Mouse (Mus musculus): ENCODE data around the gene Llph. TPM values are rescaled to one million over a fixed set of nuclear protein-coding genes. Genes with fewer than 3 reads are reported as not detected.

The Llph gene
- polyA plus RNA-seq, 1 experiment: 54.7 TPM

DNA sequence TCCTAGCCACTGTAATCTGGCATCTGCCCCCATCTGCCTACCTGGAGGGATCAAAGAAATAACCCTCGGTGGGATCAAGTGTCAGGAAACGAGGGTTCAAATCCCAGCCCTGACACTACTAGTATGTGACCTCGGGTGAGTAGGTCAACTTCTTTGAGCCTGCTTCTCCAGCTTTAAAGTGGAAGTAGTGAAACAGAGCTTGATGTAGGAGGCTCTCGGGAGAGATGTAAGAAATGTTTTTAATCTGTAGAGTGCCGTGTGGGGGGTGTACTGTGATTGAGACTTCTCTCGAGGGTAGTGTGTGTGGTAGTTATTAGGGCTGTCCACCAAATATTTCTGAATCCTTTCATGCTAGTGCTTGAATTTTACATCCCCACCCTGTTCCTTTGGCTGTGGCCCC lies 15.6 kb downstream of the Llph start:
- TF ChIP-seq CTCF (IDR thresholded peaks at IDR 0.05; ENCODE audit: low read depth, low read length) (no peak), POLR2A (IDR thresholded peaks at IDR 0.05; ENCODE audit: borderline replicate concordance, low read depth, low read length) (no peak)
- H3K4me3 ChIP-seq (ENCODE audit: insufficient read depth, low read length): no peak overlapping the region
- H3K27ac ChIP-seq (ENCODE audit: insufficient read depth, low read depth, low read length): no peak overlapping the region
- H3K4me1 ChIP-seq (ENCODE audit: control insufficient read depth, insufficient read depth, low read length): peaks cover 6% of the 10 kb centered on the region

- Histone ChIP-seq H3K4me3 (ENCODE audit: insufficient read depth, low read length) (no peak overlapping the region), H3K27ac (ENCODE audit: insufficient read depth, low read depth, low read length) (no peak overlapping the region), H3K4me1 (ENCODE audit: control insufficient read depth, insufficient read depth, low read length) (peaks cover 6% of the 10 kb centered on the region)
- TF ChIP-seq POLR2A (IDR thresholded peaks at IDR 0.05; ENCODE audit: borderline replicate concordance, low read depth, low read length) (no peak), CTCF (IDR thresholded peaks at IDR 0.05; ENCODE audit: low read depth, low read length) (no peak)
These were observed 18.8 kb downstream of the Llph start for GRCm38 (mm10) chr10:120245681-120246080.

GRCm38 (mm10) chr10:120246994-120247750 lies 20.3 kb downstream of the Llph start:
- H3K4me1 ChIP-seq (ENCODE audit: control insufficient read depth, insufficient read depth, low read length): peaks cover 6% of the 10 kb centered on the region
- H3K4me3 ChIP-seq (ENCODE audit: insufficient read depth, low read length): peak overlapping the region; percentile 2; the same call in 1 of the 2 replicates
- TF ChIP-seq POLR2A (IDR thresholded peaks at IDR 0.05; ENCODE audit: borderline replicate concordance, low read depth, low read length) (no peak), CTCF (IDR thresholded peaks at IDR 0.05; ENCODE audit: low read depth, low read length) (no peak)

GRCm38 (mm10) chr10:120250911-120251683 lies 24.2 kb downstream of the Llph start:
- peaks cover 3% of the 10 kb centered on the region for H3K4me1 ChIP-seq (ENCODE audit: control insufficient read depth, insufficient read depth, low read length)
- H3K4me3 ChIP-seq (ENCODE audit: insufficient read depth, low read length): no peak overlapping the region
- TF ChIP-seq POLR2A (IDR thresholded peaks at IDR 0.05; ENCODE audit: borderline replicate concordance, low read depth, low read length) (no peak), CTCF (IDR thresholded peaks at IDR 0.05; ENCODE audit: low read depth, low read length) (no peak)
- H3K27ac ChIP-seq (ENCODE audit: insufficient read depth, low read depth, low read length): no peak overlapping the region

More at GRCm38 (mm10) chr10:120246994-120247750, 20.3 kb downstream of the Llph start:
- no peak overlapping the region for H3K27ac ChIP-seq (ENCODE audit: insufficient read depth, low read depth, low read length)

DNA sequence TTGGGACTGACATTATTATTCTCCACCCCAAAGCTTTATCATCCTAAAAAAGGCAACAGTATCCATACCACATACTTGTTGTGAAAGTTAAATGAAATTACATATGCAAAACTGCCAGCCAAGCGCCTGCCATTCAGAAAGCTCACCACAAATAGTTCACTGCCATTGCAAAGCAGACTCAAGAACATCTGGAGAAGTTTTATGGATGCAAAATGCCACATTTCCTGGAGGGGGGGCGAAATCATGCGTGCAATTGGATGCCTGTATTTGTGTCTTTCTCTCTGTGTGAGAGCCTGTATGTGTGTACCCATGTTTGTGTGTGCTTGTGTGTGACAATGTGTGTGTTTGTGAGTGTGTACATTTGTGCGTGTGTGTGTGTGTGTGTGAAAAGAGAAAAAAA lies 24.9 kb downstream of the Llph start:
- no peak overlapping the region for H3K27ac ChIP-seq (ENCODE audit: insufficient read depth, low read depth, low read length)
- TF ChIP-seq CTCF (IDR thresholded peaks at IDR 0.05; ENCODE audit: low read depth, low read length): no peak
- TF ChIP-seq POLR2A (IDR thresholded peaks at IDR 0.05; ENCODE audit: borderline replicate concordance, low read depth, low read length): no peak
- H3K4me1 ChIP-seq (ENCODE audit: control insufficient read depth, insufficient read depth, low read length): peaks cover 3% of the 10 kb centered on the region
- no peak overlapping the region for H3K4me3 ChIP-seq (ENCODE audit: insufficient read depth, low read length)

- H3K27ac ChIP-seq (ENCODE audit: insufficient read depth, low read depth, low read length): no peak overlapping the region
- H3K4me3 ChIP-seq (ENCODE audit: insufficient read depth, low read length): no peak overlapping the region
These were observed 25.9 kb downstream of the Llph start for GRCm38 (mm10) chr10:120252800-120253199.

DNA sequence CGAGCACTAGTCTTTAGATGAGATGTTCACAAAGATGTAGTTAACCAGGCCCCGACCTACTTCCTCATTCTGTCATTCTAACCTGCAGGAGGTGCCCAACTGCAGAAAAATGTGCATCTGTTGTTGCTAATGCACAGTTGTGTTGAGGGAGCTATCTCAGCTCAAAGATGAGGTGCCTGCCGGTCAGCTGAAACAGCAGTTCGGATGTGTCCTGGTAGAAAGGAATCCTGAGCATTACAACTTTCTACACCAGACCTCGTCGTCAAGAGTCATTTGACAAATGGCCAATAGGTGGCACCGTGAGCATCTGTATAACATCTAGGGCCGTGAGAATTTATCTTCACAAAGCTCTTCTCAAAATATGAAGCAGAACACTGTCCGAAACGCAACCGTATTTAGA lies 30.4 kb downstream of the Llph start:
- TF ChIP-seq CTCF (IDR thresholded peaks at IDR 0.05; ENCODE audit: low read depth, low read length): peak; percentile 97
- no peak for TF ChIP-seq POLR2A (IDR thresholded peaks at IDR 0.05; ENCODE audit: borderline replicate concordance, low read depth, low read length)
- H3K4me1 ChIP-seq (ENCODE audit: control insufficient read depth, insufficient read depth, low read length): no peaks in the 10 kb centered on the region
- no peak overlapping the region for H3K4me3 ChIP-seq (ENCODE audit: insufficient read depth, low read length)
- H3K27ac ChIP-seq (ENCODE audit: insufficient read depth, low read depth, low read length): no peak overlapping the region

More at GRCm38 (mm10) chr10:120252800-120253199, 25.9 kb downstream of the Llph start:
- TF ChIP-seq CTCF (IDR thresholded peaks at IDR 0.05; ENCODE audit: low read depth, low read length) (no peak), POLR2A (IDR thresholded peaks at IDR 0.05; ENCODE audit: borderline replicate concordance, low read depth, low read length) (no peak)
- no peaks in the 10 kb centered on the region for H3K4me1 ChIP-seq (ENCODE audit: control insufficient read depth, insufficient read depth, low read length)

DNA sequence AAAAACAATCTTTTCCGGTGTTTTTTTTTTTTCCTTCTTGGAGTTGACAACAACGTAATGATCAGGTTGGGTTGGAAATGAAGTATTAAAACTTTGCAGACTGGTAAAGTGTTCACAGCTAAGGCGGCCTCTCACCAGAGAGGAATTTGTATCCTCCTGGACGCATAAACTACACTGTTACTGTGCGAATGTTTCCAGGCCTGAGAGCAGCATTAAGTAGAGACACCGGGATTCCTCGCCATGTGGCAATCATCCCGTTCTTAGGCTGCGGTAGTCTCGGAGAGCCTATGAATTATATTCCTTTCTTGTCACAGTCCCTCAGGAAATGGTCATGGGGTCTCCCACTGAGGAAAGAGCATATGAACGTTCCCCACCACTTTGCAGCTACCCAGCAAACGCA lies 40.9 kb downstream of the Llph start:
- H3K4me1 ChIP-seq (ENCODE audit: control insufficient read depth, insufficient read depth, low read length): no peaks in the 10 kb centered on the region
- TF ChIP-seq POLR2A (IDR thresholded peaks at IDR 0.05; ENCODE audit: borderline replicate concordance, low read depth, low read length) (no peak), CTCF (IDR thresholded peaks at IDR 0.05; ENCODE audit: low read depth, low read length) (no peak)
- H3K4me3 ChIP-seq (ENCODE audit: insufficient read depth, low read length): no peak overlapping the region
- no peak overlapping the region for H3K27ac ChIP-seq (ENCODE audit: insufficient read depth, low read depth, low read length)

DNA sequence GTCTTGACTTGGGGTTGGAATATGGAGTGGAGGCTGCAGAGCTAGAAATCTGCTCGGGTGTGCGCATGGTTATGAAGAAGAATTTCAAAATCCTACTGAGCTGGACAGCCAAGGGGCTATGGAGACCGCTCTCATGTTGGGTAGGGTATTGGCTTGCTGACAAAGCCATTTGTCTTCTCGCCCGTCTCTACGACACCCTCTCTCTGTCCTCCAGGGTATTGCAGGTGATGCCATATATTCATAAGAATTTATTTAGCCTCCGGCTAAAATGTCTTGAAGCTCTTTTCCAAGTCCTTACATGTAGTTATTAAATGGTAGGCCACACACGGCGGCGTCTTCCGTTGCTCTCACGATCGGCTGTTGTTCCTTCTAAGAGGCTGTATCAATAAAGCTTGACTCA lies 43.1 kb downstream of the Llph start:
- Histone ChIP-seq H3K27ac (ENCODE audit: insufficient read depth, low read depth, low read length) (no peak overlapping the region), H3K4me1 (ENCODE audit: control insufficient read depth, insufficient read depth, low read length) (no peaks in the 10 kb centered on the region), H3K4me3 (ENCODE audit: insufficient read depth, low read length) (no peak overlapping the region)
- TF ChIP-seq CTCF (IDR thresholded peaks at IDR 0.05; ENCODE audit: low read depth, low read length): no peak
- no peak for TF ChIP-seq POLR2A (IDR thresholded peaks at IDR 0.05; ENCODE audit: borderline replicate concordance, low read depth, low read length)

DNA sequence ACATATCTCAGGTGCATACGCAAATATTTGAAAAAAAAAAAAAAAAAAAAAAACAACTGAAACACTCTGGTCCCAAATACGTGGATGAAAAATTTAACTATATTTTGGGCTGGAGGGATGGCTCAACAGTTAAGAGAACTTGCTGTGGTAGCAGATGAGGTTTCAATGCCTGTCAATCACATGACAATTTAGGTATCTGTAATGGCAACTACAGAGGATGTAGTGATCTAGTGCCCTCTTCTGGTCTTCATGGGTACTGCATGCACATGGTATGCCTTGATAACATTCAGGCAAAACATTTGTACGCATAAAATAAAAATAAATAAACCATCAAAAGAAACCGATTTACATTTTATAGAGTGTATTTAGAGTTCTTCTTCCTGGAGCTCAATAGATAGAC lies 43.9 kb downstream of the Llph start:
- Histone ChIP-seq H3K27ac (ENCODE audit: insufficient read depth, low read depth, low read length) (no peak overlapping the region), H3K4me3 (ENCODE audit: insufficient read depth, low read length) (no peak overlapping the region), H3K4me1 (ENCODE audit: control insufficient read depth, insufficient read depth, low read length) (no peaks in the 10 kb centered on the region)
- no peak for TF ChIP-seq POLR2A (IDR thresholded peaks at IDR 0.05; ENCODE audit: borderline replicate concordance, low read depth, low read length)
- no peak for TF ChIP-seq CTCF (IDR thresholded peaks at IDR 0.05; ENCODE audit: low read depth, low read length)

Data from bone marrow macrophage, adult 2 months (primary cell).